Mouse (Mus musculus): ENCODE results near the gene H2afy. TPM values are rescaled to one million over a fixed set of nuclear protein-coding genes. Genes with fewer than 3 reads are reported as not detected.
A peak's percentile ranks its signal among the peaks of the same experiment; 100 is the strongest.

Gene H2afy
- polyA plus RNA-seq, 1 experiment from 2014 or later: 584 TPM

DNA sequence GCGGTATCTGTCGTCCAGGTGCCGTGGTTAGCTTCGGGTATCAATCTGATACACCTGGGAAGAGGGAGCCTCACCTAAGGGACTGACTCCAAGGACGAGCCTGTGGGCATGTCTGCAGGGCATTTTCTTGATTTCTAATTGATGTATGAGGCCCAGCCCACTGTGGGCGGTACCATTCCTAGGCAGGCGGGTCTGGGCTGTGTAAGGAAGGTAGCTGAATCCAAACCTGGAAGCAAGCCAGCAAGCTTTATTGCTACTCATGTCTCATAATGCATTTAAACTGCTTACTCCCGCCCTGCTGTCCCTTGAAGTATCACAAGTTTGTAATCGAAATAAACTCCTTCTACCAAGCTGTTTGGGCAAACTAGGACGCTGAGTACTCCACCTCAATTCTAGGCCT lies 10.5 kb downstream of the H2afy start:
- no peak overlapping the region for H3K9ac ChIP-seq (replicated peaks)
- H3K36me3 ChIP-seq: peaks cover 89% of the 10 kb centered on the region
- H3K4me1 ChIP-seq: no peaks in the 10 kb centered on the region
- no peak for ATAC-seq (ENCODE audit: low FRiP score, low read depth)
- H3K4me2 ChIP-seq (replicated peaks): no peak overlapping the region
- no peaks in the 10 kb centered on the region for H3K27me3 ChIP-seq
- 0 out of 2 replicates have a peak, but pooled peaks cover 2% of the 10 kb centered on the region for H3K9me3 ChIP-seq
- no peak overlapping the region for H3K27ac ChIP-seq (replicated peaks)
- WGBS: 95% methylated on average over 10 of the region's 10 CpGs
- no peak overlapping the region for H3K4me3 ChIP-seq

GRCm38 (mm10) chr13:56123075-56123474 lies 13.1 kb downstream of the H2afy start:
- H3K36me3 ChIP-seq: peaks cover 94% of the 10 kb centered on the region
- H3K4me1 ChIP-seq: no peaks in the 10 kb centered on the region
- no peak overlapping the region for H3K27ac ChIP-seq (replicated peaks)
- no peak for ATAC-seq (ENCODE audit: low FRiP score, low read depth)
- 0 out of 2 replicates have a peak, but pooled peaks cover 2% of the 10 kb centered on the region for H3K9me3 ChIP-seq
- WGBS: 92% methylated on average over 5 of the region's 5 CpGs
- no peak overlapping the region for H3K4me3 ChIP-seq
- H3K9ac ChIP-seq (replicated peaks): no peak overlapping the region
- H3K27me3 ChIP-seq: no peaks in the 10 kb centered on the region
- no peak overlapping the region for H3K4me2 ChIP-seq (replicated peaks)

DNA sequence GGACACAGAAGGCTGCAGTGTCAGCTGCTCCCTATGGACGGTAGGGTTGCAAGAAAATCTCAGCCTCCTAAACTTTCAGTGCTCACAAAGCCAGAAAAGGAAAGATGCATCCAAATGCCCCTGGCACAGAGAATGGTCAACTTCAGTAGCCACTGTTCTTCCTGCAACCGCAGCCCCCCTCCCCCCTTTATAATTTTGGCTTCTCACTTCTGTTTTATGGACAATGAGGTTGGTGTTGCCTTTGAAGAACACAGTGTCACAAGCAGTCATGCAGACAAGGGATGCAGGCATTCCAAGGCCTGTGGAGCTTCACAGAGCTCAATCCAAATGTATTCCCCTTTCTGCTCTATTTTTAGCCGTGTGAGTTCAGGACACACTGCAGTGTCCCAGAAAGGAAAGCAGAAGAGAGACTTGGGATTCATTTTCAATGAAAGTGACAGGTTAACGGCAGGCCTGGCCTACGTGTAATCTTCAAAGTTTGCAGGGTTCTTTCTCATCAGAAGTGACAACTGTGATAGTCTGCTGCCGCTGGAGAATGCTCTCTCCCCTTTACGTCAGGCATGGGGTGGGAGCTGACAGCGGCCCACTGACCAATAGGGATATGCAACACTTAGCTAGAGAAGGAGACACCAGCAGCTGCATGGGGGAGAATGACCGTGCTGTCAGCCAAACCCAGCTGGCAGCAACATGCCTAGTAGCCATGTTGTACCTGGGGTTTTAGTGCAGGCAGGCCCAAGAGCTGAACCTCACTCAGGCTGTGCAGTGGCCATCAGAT lies 18.0 kb downstream of the H2afy start:
- no peak for ATAC-seq (ENCODE audit: low FRiP score, low read depth)
- 86% methylated on average over 9 of the region's 9 CpGs for WGBS
- Histone ChIP-seq H3K27me3 (no peaks in the 10 kb centered on the region), H3K27ac (replicated peaks) (no peak overlapping the region), H3K4me2 (replicated peaks) (no peak overlapping the region), H3K4me3 (no peak overlapping the region), H3K36me3 (peaks cover 71% of the 10 kb centered on the region), H3K9me3 (no peaks in the 10 kb centered on the region), H3K9ac (replicated peaks) (no peak overlapping the region), H3K4me1 (peaks cover 11% of the 10 kb centered on the region)

DNA sequence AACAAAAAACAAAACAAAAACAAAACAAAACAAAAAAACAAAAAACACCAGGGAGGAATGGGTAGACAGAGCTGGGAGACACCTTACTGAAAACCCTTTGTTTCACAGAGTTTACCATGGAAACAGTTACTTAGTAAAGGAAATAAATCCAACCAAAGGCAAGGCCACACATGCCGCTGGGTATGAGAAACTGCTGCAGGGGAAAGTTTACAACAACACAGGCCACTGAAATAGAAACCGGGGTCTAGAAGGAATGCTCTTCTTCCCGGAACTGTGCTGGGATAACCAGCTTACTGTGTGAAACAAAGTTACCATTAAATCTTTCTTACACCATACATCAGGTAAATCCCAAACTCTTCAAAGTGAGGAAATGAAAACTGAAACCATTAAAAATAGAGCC lies 20.3 kb downstream of the H2afy start:
- H3K27ac ChIP-seq (replicated peaks): no peak overlapping the region
- H3K4me2 ChIP-seq (replicated peaks): no peak overlapping the region
- peaks cover 65% of the 10 kb centered on the region for H3K36me3 ChIP-seq
- peaks cover 20% of the 10 kb centered on the region for H3K4me1 ChIP-seq
- H3K4me3 ChIP-seq: no peak overlapping the region
- 74% methylated on average over 3 of the region's 3 CpGs for WGBS
- no peaks in the 10 kb centered on the region for H3K27me3 ChIP-seq
- H3K9me3 ChIP-seq: no peaks in the 10 kb centered on the region
- no peak for ATAC-seq (ENCODE audit: low FRiP score, low read depth)
- H3K9ac ChIP-seq (replicated peaks): no peak overlapping the region

GRCm38 (mm10) chr13:56115386-56115785 lies 20.8 kb downstream of the H2afy start:
- Histone ChIP-seq H3K27me3 (no peaks in the 10 kb centered on the region), H3K4me3 (no peak overlapping the region), H3K27ac (replicated peaks) (no peak overlapping the region), H3K9ac (replicated peaks) (no peak overlapping the region), H3K4me2 (replicated peaks) (no peak overlapping the region), H3K4me1 (peaks cover 25% of the 10 kb centered on the region), H3K9me3 (no peaks in the 10 kb centered on the region), H3K36me3 (peaks cover 66% of the 10 kb centered on the region)
- 79% methylated on average over 9 of the region's 9 CpGs for WGBS
- no peak for ATAC-seq (ENCODE audit: low FRiP score, low read depth)

DNA sequence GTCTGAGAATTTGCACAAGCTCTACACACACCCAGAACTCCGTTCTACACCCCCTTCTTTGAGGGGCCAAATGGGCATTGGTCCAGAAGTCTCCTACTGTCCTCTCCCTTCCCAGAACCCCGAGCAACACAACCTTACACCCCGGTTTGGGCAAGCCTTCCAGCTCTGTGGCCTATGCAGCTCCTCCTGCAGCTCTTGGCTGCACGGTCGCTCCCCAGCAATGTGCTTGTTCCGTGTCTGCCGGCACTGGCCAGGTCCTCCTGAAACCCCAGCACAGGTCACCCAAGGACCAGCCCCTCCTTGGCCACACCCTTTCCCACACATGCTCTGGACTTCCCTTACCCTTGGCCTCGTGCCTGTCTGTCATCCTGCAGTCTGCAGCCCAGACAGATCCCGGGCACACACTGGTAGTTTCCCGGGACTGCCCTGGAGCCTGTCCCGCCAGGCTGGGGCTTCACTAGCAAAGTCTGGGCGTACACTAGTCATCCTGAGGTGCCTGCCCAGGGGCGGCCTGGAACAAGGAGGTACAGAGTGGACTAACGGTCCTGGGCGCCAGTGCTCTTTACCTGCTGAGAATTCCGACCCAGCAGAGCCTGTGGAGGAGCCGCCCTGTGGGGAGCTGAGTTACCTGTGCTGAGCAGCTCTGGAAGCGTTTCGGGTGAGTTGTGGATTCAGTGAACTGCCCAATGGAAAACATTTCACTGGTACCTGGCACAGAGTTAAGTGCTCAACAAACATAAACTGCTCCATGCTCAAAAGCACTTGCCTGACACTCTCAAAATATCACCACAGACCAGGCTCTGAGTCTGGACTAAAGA lies 22.5 kb downstream of the H2afy start:
- Histone ChIP-seq H3K27me3 (no peaks in the 10 kb centered on the region), H3K9ac (replicated peaks) (no peak overlapping the region), H3K9me3 (no peaks in the 10 kb centered on the region), H3K4me1 (peaks cover 42% of the 10 kb centered on the region), H3K36me3 (peaks cover 58% of the 10 kb centered on the region), H3K27ac (replicated peaks) (0 out of 2 replicates have a peak overlapping the region, but pooled peaks have one; percentile 0), H3K4me2 (replicated peaks) (no peak overlapping the region), H3K4me3 (no peak overlapping the region)
- no peak for ATAC-seq (ENCODE audit: low FRiP score, low read depth)
- WGBS: 79% methylated on average over 19 of the region's 19 CpGs

DNA sequence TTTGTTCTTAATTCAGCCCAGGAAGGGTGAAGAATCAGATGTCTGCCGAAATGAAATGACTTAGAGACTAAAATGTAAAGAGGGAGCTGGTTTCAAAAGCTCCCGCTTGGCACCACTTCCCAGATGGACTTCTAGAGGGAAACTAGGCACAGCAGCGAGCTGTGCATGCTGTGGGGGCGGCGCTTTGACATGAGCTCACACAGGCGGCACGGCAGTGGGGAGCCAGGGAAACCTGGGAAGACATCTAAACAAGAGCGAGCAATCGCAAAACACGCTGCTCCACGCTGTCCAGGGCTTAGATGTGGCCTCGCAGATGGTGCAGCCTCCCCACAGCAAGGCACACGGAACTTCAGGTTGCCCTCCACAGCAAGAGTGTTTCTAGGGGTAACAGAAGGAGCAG lies 23.2 kb downstream of the H2afy start:
- Histone ChIP-seq H3K4me2 (replicated peaks) (no peak overlapping the region), H3K27ac (replicated peaks) (0 out of 2 replicates have a peak overlapping the region, but pooled peaks have one; percentile 0), H3K36me3 (peaks cover 58% of the 10 kb centered on the region), H3K9ac (replicated peaks) (0 out of 2 replicates have a peak overlapping the region, but pooled peaks have one; percentile 29), H3K9me3 (no peaks in the 10 kb centered on the region), H3K4me3 (no peak overlapping the region), H3K4me1 (peaks cover 43% of the 10 kb centered on the region), H3K27me3 (no peaks in the 10 kb centered on the region)
- no peak for ATAC-seq (ENCODE audit: low FRiP score, low read depth)
- 58% methylated on average over 13 of the region's 13 CpGs for WGBS

DNA sequence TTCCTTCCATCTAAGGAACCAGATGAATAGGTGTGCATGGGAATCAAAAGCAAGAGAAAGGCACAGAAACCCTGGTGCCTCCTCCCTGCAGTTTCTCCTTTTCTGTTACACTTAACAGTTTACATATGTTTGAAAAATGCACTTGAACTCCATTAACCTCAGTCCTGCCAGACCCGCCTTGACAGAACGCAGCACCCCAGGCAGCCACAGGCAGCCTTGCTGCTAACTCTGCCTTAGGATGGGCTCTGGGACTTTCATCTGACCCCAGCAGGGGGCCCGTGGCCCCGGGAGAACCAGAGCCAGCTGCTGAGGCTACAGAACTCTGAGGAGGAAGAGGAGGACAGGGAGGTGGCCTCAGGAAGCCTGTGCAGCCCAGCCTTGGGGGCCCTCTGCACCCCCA lies 23.7 kb downstream of the H2afy start:
- H3K4me1 ChIP-seq: peaks cover 43% of the 10 kb centered on the region
- H3K27me3 ChIP-seq: no peaks in the 10 kb centered on the region
- H3K4me3 ChIP-seq: no peak overlapping the region
- WGBS: 36% methylated on average over 4 of the region's 4 CpGs
- no peaks in the 10 kb centered on the region for H3K9me3 ChIP-seq
- ATAC-seq (ENCODE audit: low FRiP score, low read depth): no peak
- no peak overlapping the region for H3K9ac ChIP-seq (replicated peaks)
- H3K4me2 ChIP-seq (replicated peaks): no peak overlapping the region
- peaks cover 53% of the 10 kb centered on the region for H3K36me3 ChIP-seq
- H3K27ac ChIP-seq (replicated peaks): 0 out of 2 replicates have a peak overlapping the region, but pooled peaks have one; percentile 0

GRCm38 (mm10) chr13:56111601-56112000 lies 24.6 kb downstream of the H2afy start:
- 86% methylated on average over 6 of the region's 6 CpGs for WGBS

DNA sequence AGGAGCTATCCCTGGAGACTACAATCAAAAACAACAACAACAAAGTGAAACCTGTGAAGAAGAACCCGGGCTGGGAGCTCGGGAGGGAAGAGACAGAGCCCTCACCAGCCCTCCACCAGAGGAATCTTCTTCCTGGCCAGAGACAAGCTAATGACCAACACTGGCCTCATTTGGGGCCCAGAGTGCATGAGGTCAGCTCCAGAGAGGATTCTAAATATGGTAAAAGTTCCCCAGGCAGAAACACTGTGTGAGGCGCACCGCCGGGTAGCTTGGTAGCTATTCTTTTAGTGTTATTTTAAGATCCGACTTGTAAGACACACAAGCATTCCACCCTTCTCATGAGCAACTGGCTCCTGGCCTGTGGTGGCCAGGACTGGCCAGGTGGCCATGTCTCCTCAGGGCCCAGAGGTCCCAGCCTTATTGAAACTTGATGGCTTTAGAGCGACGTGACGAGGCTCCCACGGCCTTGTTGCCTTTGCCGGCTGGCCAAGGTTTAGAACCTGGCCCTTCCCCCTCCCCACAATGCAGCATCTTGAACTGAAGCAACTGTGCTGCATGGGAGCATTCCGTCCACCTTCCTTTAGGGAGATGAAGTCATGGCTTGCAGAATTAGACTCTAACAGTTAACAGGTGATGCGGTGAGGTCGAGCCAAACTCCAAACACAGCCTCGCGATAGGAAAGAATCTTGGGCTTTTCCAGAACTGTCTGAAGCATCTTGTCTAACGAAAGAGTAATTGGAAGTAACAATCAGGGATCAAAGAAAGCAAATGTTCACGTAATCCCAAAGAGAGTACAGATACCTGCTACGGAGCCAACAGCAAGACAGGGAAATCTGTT lies 25.2 kb downstream of the H2afy start:
- Histone ChIP-seq H3K9ac (replicated peaks) (no peak overlapping the region), H3K4me1 (peaks cover 38% of the 10 kb centered on the region), H3K36me3 (peaks cover 52% of the 10 kb centered on the region), H3K4me3 (no peak overlapping the region), H3K4me2 (replicated peaks) (no peak overlapping the region), H3K27ac (replicated peaks) (no peak overlapping the region), H3K9me3 (no peaks in the 10 kb centered on the region), H3K27me3 (no peaks in the 10 kb centered on the region)
- ATAC-seq (ENCODE audit: low FRiP score, low read depth): no peak
- WGBS: 88% methylated on average over 19 of the region's 19 CpGs

More at GRCm38 (mm10) chr13:56111601-56112000, 24.6 kb downstream of the H2afy start:
- ATAC-seq (ENCODE audit: low FRiP score, low read depth): no peak
- H3K4me2 ChIP-seq (replicated peaks): no peak overlapping the region
- H3K4me1 ChIP-seq: peaks cover 43% of the 10 kb centered on the region
- H3K9ac ChIP-seq (replicated peaks): no peak overlapping the region
- no peaks in the 10 kb centered on the region for H3K27me3 ChIP-seq
- H3K36me3 ChIP-seq: peaks cover 52% of the 10 kb centered on the region
- no peak overlapping the region for H3K27ac ChIP-seq (replicated peaks)
- H3K9me3 ChIP-seq: no peaks in the 10 kb centered on the region
- H3K4me3 ChIP-seq: no peak overlapping the region

DNA sequence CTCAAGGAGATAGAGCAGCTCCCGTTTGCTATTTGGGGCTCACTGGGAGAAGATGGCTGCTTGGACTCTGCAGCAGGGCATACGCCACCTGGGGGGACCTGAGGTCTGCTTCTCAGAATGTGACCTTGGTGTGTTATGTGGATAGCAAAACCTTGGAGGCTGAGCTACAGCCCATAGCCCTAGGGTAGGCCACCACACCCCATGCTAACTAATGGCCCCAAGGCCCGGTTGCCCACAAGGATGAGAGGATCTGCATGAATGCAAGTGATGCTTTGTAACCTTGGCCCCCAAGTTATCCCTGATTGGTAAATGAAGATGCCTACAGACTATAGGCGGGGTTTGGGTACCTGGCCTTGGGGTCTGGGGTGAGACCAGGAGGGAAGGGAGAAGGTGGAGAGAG lies 26.5 kb downstream of the H2afy start:
- peaks cover 51% of the 10 kb centered on the region for H3K36me3 ChIP-seq

More for the DNA sequence above, 26.5 kb downstream of the H2afy start:
- ATAC-seq (ENCODE audit: low FRiP score, low read depth): no peak
- Histone ChIP-seq H3K27ac (replicated peaks) (no peak overlapping the region; the same call in 1 of the 2 replicates), H3K4me1 (peaks cover 38% of the 10 kb centered on the region), H3K9ac (replicated peaks) (no peak overlapping the region), H3K4me2 (replicated peaks) (no peak overlapping the region), H3K27me3 (no peaks in the 10 kb centered on the region), H3K9me3 (no peaks in the 10 kb centered on the region), H3K4me3 (no peak overlapping the region)
- WGBS: 90% methylated on average over 4 of the region's 4 CpGs
